Mouse (Mus musculus) lung, adult 2 months (tissue): ENCODE measurements around the gene Rae1. TPM values are rescaled to one million over a fixed set of nuclear protein-coding genes. Genes with fewer than 3 reads are reported as not detected.
A peak's percentile ranks its signal among the peaks of the same experiment; 100 is the strongest.

ENCODE experiments used
- DNase-seq: peaks from one replicate; pipeline ENCODE4 v3.0.0; 2022
- H3K4me1 ChIP-seq: fragments of 200-500 bp; 2 replicates; pipeline ENCODE4 v1.6.1; 2011; ENCODE audit warnings: low read length; ENCODE audit not compliant: control insufficient read depth, insufficient read depth
- H3K4me3 ChIP-seq: fragments of 200-500 bp; replicated peaks from 2 replicates; pipeline ENCODE3; 2011; ENCODE audit warnings: low read depth, mild to moderate bottlenecking, control low read depth, low read length; ENCODE audit errors: extremely low read depth
- CTCF ChIP-seq: fragments of 200-500 bp; IDR thresholded peaks from 2 replicates; pipeline ENCODE4 v1.5.1; 2011; ENCODE audit warnings: mild to moderate bottlenecking, low read length, control low read depth; ENCODE audit not compliant: insufficient read depth
- POLR2A ChIP-seq: fragments of 200-500 bp; IDR thresholded peaks from 2 replicates; pipeline ENCODE4 v1.6.1; 2011; ENCODE audit warnings: low read depth, mild to moderate bottlenecking, control low read depth, low read length, borderline replicate concordance; ENCODE audit errors: extremely low read depth
- WGBS: fragments of 180-500 bp; shearing (Covaris S2); methylation state at CpG from one replicate; pipeline ENCODE4 v1.1.7; 2018; 5-methylcytosine and 5-hydroxymethylcytosine counted together
- polyA plus RNA-seq: library from polyadenylated mRNA; depleted of rRNA; stranded (reverse); fragments of >200 nt; gene quantifications from 2 replicates; pipeline ENCODE4 v1.2.3, GENCODE M21; 2012; rRNA removed

The Rae1 gene
- polyA plus RNA-seq, result 40.2 and 46.8 TPM in 2 replicates

- Histone ChIP-seq H3K4me3 (peak within 1 kb of the TSS; percentile 82), H3K4me1 (peaks cover 10% of the 10 kb centered on the region)
- under 1% methylated on average over 45 of the region's 45 CpGs for WGBS
- TF ChIP-seq CTCF, result peak; percentile 79
- peak; percentile 71; the same call in 1 of the 2 replicates for TF ChIP-seq POLR2A
- peak; percentile 100 for DNase-seq
Observed at GRCm38 (mm10) chr2:172999630-173000284, at the start of gene Rae1. Gene Rae1, plus strand, starts transcription at chr2:173000117.

- TF ChIP-seq CTCF (no peak), POLR2A (no peak)
- 61% methylated on average over 9 of the region's 9 CpGs for WGBS
- no peak for DNase-seq
- H3K4me3 ChIP-seq, result no peak overlapping the region
- H3K4me1 ChIP-seq, result no peaks in the 10 kb centered on the region
Observed at GRCm38 (mm10) chr2:172950119-172950676, 49.7 kb upstream of the Rae1 start.

- H3K4me3 ChIP-seq, result no peak overlapping the region
- no peak for TF ChIP-seq CTCF
- TF ChIP-seq POLR2A, result no peak
Observed at GRCm38 (mm10) chr2:172950722-172951121, 49.2 kb upstream of the Rae1 start.

GRCm38 (mm10) chr2:172951976-172952375, 47.9 kb upstream of the Rae1 start:
- 75% methylated on average over 2 of the region's 2 CpGs for WGBS
- TF ChIP-seq POLR2A (no peak), CTCF (no peak)
- DNase-seq, result no peak
- no peaks in the 10 kb centered on the region for H3K4me1 ChIP-seq
- no peak overlapping the region for H3K4me3 ChIP-seq

More at GRCm38 (mm10) chr2:172950722-172951121, 49.2 kb upstream of the Rae1 start:
- DNase-seq, result no peak
- WGBS, result 55% methylated on average over 11 of the region's 11 CpGs
- no peaks in the 10 kb centered on the region for H3K4me1 ChIP-seq

GRCm38 (mm10) chr2:172958579-172958978, 41.3 kb upstream of the Rae1 start:
- TF ChIP-seq CTCF (no peak), POLR2A (no peak)
- Histone ChIP-seq H3K4me1 (no peaks in the 10 kb centered on the region), H3K4me3 (no peak overlapping the region)
- DNase-seq, result no peak
- 42% methylated on average over 5 of the region's 5 CpGs for WGBS

- WGBS, result 55% methylated on average over 13 of the region's 13 CpGs
- TF ChIP-seq CTCF (no peak), POLR2A (no peak)
- DNase-seq, result no peak
- no peak overlapping the region for H3K4me3 ChIP-seq
- no peaks in the 10 kb centered on the region for H3K4me1 ChIP-seq
Observed at GRCm38 (mm10) chr2:172959006-172959768, 40.7 kb upstream of the Rae1 start.

- Histone ChIP-seq H3K4me1 (no peaks in the 10 kb centered on the region), H3K4me3 (no peak overlapping the region)
- 87% methylated on average over 3 of the region's 3 CpGs for WGBS
- TF ChIP-seq CTCF, result no peak
- no peak for TF ChIP-seq POLR2A
- DNase-seq, result no peak
Observed at GRCm38 (mm10) chr2:172960350-172960749, 39.6 kb upstream of the Rae1 start.

GRCm38 (mm10) chr2:172961211-172961610, 38.7 kb upstream of the Rae1 start:
- no peak for TF ChIP-seq CTCF
- TF ChIP-seq POLR2A, result no peak
- Histone ChIP-seq H3K4me1 (no peaks in the 10 kb centered on the region), H3K4me3 (no peak overlapping the region)
- DNase-seq, result no peak
- WGBS, result 55% methylated on average over 6 of the region's 6 CpGs

- H3K4me3 ChIP-seq, result no peak overlapping the region
- H3K4me1 ChIP-seq, result no peaks in the 10 kb centered on the region
- no peak for DNase-seq
- WGBS, result 37% methylated on average over 11 of the region's 11 CpGs
- TF ChIP-seq CTCF (no peak), POLR2A (no peak)
Observed at GRCm38 (mm10) chr2:172965249-172965648, 34.7 kb upstream of the Rae1 start.
